Mouse (Mus musculus) activated CD4-positive, CD25-positive, alpha-beta regulatory T cell, adult 9 weeks (primary cell): ENCODE results near the gene Tlr13. TPM values are rescaled to one million over a fixed set of nuclear protein-coding genes. Genes with fewer than 3 reads are reported as not detected.

ENCODE experiments used
- polyA plus RNA-seq: library from polyadenylated mRNA; unstranded; fragments of 100-300 nt; shearing (Covaris generic); gene quantifications from one replicate; pipeline ENCODE4 v1.2.1, GENCODE M21; 2017

The Tlr13 gene
- 0.11 TPM for polyA plus RNA-seq

GRCm38 (mm10) chrX:106142936-106143335 is at the start of gene Tlr13:
Gene Tlr13, plus strand, starts transcription at chrX:106143204.

GRCm38 (mm10) chrX:106186713-106187649 is 44.0 kb downstream of the Tlr13 start, which contains the start of gene Pgk1:
Gene Pgk1, plus strand, starts transcription at chrX:106187100.

Other genes starting within 250 kb of the Tlr13 start
- gene Atrx, start 213.8 kb upstream of the Tlr13 start, polyA plus RNA-seq = 298 TPM
- gene Magt1, start 131.3 kb upstream of the Tlr13 start, polyA plus RNA-seq = 38.9 TPM
- gene Cox7b, start 127.5 kb upstream of the Tlr13 start, polyA plus RNA-seq = 305 TPM
- 12.8 TPM for gene Atp7a, start 115.9 kb upstream of the Tlr13 start, polyA plus RNA-seq
- gene Pgk1, start 43.9 kb downstream of the Tlr13 start, polyA plus RNA-seq = 194 TPM
- gene Taf9b, start 78.0 kb downstream of the Tlr13 start, polyA plus RNA-seq = 36.6 TPM
- gene Fnd3c2, start 112.2 kb downstream of the Tlr13 start, polyA plus RNA-seq = not detected